Mouse (Mus musculus): ENCODE results near the gene Gm20388. TPM values are rescaled to one million over a fixed set of nuclear protein-coding genes. Genes with fewer than 3 reads are reported as not detected.

The Gm20388 gene
- total RNA-seq, 2 experiments from 2014 or later = 2.4 to 2.6 TPM

DNA sequence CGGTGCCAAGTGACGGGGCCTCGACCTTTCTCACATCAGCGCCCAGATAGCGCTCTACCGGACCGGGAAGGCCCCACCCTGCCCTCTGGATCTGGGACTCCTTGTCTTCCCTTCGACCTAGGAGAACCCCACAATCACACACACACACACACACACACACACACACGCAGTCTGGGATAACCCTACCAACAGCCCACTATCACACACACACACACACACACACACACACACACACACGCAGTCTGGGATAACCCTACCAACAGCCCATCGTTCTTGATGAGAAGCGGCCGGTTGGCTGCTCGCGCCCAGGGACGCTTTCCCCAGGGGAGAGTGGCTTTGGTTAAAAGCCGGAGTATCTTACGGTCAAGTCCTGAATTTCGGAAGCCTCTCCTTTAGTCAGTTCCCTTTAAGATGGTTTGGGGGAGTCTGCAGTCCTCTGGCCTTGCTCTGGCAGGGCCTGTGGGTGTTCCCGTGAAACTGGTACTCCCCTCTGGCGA is 3422.5 kb downstream of the Gm20388 start:
- DNase-seq (ENCODE audit: extremely low spot score in 1 of 2, low spot score in 2 of 2) = no peak
- peak overlapping the region; percentile 61 for H3K4me3 ChIP-seq
- H3K27ac ChIP-seq = peak overlapping the region; percentile 89
- no peak for TF ChIP-seq CTCF (IDR thresholded peaks at IDR 0.05)
- intact Hi-C loops (cut with DNase I) = no loop called here

- intact Hi-C loops (cut with DNase I) = no loop called here
- DNase-seq (ENCODE audit: extremely low spot score in 1 of 2, low spot score in 2 of 2) = peak in 1 of 2 experiments; percentile 36
- peak overlapping the region; percentile 61 for H3K4me3 ChIP-seq
- H3K27ac ChIP-seq = peak overlapping the region; percentile 36
- no peak for TF ChIP-seq CTCF (IDR thresholded peaks at IDR 0.05)
These were observed 3423.2 kb downstream of the Gm20388 start for GRCm38 (mm10) chr8:123333864-123334263.

DNA sequence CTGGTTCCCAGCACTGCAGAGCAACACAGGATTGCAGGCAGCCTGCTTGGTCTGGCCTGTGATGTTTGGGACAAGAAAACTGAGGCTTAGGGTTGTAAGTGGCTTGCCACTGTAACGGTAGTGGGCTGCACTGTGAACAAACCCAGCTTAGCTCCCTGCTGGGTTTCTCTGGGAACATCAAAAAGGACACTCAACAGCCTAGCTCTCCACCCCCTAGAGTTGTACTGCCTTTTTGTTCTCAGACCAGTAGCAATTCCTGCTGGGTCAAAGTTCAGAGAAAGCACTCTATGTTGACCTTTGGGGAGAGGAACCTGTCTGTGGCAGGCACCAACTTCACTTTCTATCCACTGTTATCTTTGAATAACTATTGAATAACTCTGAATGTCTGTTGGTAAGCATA is 3423.8 kb downstream of the Gm20388 start:
- no peak for TF ChIP-seq CTCF (IDR thresholded peaks at IDR 0.05)
- Histone ChIP-seq H3K27ac (no peak overlapping the region; the same call in 1 of the 2 replicates), H3K4me3 (peak overlapping the region; percentile 61; the same call in 1 of the 2 replicates)
- intact Hi-C loops (cut with DNase I) = no loop called here
- DNase-seq (ENCODE audit: extremely low spot score in 1 of 2, low spot score in 2 of 2) = no peak

DNA sequence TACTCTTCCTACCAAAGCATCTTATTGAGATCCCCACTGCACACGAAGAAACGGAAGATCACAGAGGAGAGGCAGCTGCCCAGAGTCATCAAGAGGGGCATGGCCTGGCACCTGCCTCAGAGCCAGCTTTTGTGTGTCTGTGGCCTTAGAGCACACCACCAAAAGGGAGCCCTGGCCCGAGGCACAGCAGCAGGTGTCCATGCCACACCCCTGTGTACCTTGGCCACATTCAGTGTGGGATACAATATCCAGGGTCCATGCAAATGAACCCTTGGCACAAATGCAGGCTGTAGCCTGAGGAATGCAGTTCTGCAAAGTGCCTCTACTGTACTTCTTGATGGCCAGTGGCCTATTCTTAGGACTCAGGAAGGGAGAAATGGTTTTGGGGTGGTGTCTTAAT is 3426.8 kb downstream of the Gm20388 start:
- Histone ChIP-seq H3K4me3 (no peak overlapping the region), H3K27ac (no peak overlapping the region)
- no peak for DNase-seq (ENCODE audit: extremely low spot score in 1 of 2, low spot score in 2 of 2)
- TF ChIP-seq CTCF (IDR thresholded peaks at IDR 0.05) = no peak
- intact Hi-C loops (cut with DNase I) = no loop called here

- Histone ChIP-seq H3K4me3 (no peak overlapping the region), H3K27ac (no peak overlapping the region)
- peak; percentile 22 for TF ChIP-seq CTCF (IDR thresholded peaks at IDR 0.05)
- no peak for DNase-seq (ENCODE audit: extremely low spot score in 1 of 2, low spot score in 2 of 2)
- intact Hi-C loops (cut with DNase I) = no loop called here
These were observed 3429.4 kb downstream of the Gm20388 start for GRCm38 (mm10) chr8:123340071-123340470.

GRCm38 (mm10) chr8:123341040-123342015 is 3430.7 kb downstream of the Gm20388 start:
- TF ChIP-seq CTCF (IDR thresholded peaks at IDR 0.05) = no peak
- Histone ChIP-seq H3K4me3 (no peak overlapping the region), H3K27ac (no peak overlapping the region)
- DNase-seq (ENCODE audit: extremely low spot score in 1 of 2, low spot score in 2 of 2) = no peak
- intact Hi-C loops (cut with DNase I) = no loop called here

- DNase-seq (ENCODE audit: extremely low spot score in 1 of 2, low spot score in 2 of 2) = no peak
- intact Hi-C loops (cut with DNase I) = no loop called here
- TF ChIP-seq CTCF (IDR thresholded peaks at IDR 0.05) = no peak
These were observed 3431.6 kb downstream of the Gm20388 start for GRCm38 (mm10) chr8:123342253-123342652.

GRCm38 (mm10) chr8:123342911-123343310 is 3432.3 kb downstream of the Gm20388 start:
- Histone ChIP-seq H3K4me3 (no peak overlapping the region), H3K27ac (no peak overlapping the region)
- intact Hi-C loops (cut with DNase I) = no loop called here
- TF ChIP-seq CTCF (IDR thresholded peaks at IDR 0.05) = no peak
- DNase-seq (ENCODE audit: extremely low spot score in 1 of 2, low spot score in 2 of 2) = no peak

More at GRCm38 (mm10) chr8:123342253-123342652, 3431.6 kb downstream of the Gm20388 start:
- Histone ChIP-seq H3K4me3 (no peak overlapping the region), H3K27ac (no peak overlapping the region)

- intact Hi-C loops (cut with DNase I) = no loop called here
- Histone ChIP-seq H3K4me3 (no peak overlapping the region), H3K27ac (no peak overlapping the region)
- DNase-seq (ENCODE audit: extremely low spot score in 1 of 2, low spot score in 2 of 2) = no peak
- TF ChIP-seq CTCF (IDR thresholded peaks at IDR 0.05) = no peak
These were observed 3432.8 kb downstream of the Gm20388 start for GRCm38 (mm10) chr8:123343422-123343821.

GRCm38 (mm10) chr8:123345135-123345534 is 3434.5 kb downstream of the Gm20388 start:
- intact Hi-C loops (cut with DNase I) = no loop called here
- DNase-seq (ENCODE audit: extremely low spot score in 1 of 2, low spot score in 2 of 2) = no peak
- no peak overlapping the region for H3K27ac ChIP-seq
- no peak overlapping the region for H3K4me3 ChIP-seq
- TF ChIP-seq CTCF (IDR thresholded peaks at IDR 0.05) = no peak

GRCm38 (mm10) chr8:123345856-123346255 is 3435.2 kb downstream of the Gm20388 start:
- intact Hi-C loops (cut with DNase I) = no loop called here
- TF ChIP-seq CTCF (IDR thresholded peaks at IDR 0.05) = no peak
- Histone ChIP-seq H3K4me3 (no peak overlapping the region), H3K27ac (no peak overlapping the region)
- no peak for DNase-seq (ENCODE audit: extremely low spot score in 1 of 2, low spot score in 2 of 2)

- DNase-seq (ENCODE audit: extremely low spot score in 1 of 2, low spot score in 2 of 2) = no peak
- intact Hi-C loops (cut with DNase I) = no loop called here
- no peak for TF ChIP-seq CTCF (IDR thresholded peaks at IDR 0.05)
- H3K4me3 ChIP-seq = no peak overlapping the region
- H3K27ac ChIP-seq = no peak overlapping the region
These were observed 3436.7 kb downstream of the Gm20388 start for GRCm38 (mm10) chr8:123347293-123347692.
